Mouse (Mus musculus) monocyte, adult 2 months (primary cell): ENCODE measurements around the gene C87436.
"Not testable (repeated sequence)": the region's sequence is repeated elsewhere in the genome, so short reads cannot be mapped to it uniquely, and the experiment has no call there.

ENCODE experiments used
- DNase-seq, 2 experiments: peaks; one replicate each; pipeline ENCODE4 v3.0.0; 2022; ENCODE audit warnings: low spot score in 2 of 2, low read depth in 1 of 2

The C87436 gene

GRCm38 (mm10) chr6:86480189-86480831 is 42.1 kb downstream of the C87436 start:
- DNase-seq: no peak

- DNase-seq: no peak
These were observed 43.7 kb downstream of the C87436 start for GRCm38 (mm10) chr6:86481871-86482270.

GRCm38 (mm10) chr6:86485943-86486640 is 47.9 kb downstream of the C87436 start:
- DNase-seq: no peak

- DNase-seq: peak; percentile 55 to 67
These were observed 49.4 kb downstream of the C87436 start for GRCm38 (mm10) chr6:86487358-86488148.

- DNase-seq: no peak
These were observed 49.9 kb downstream of the C87436 start for GRCm38 (mm10) chr6:86488149-86488485.

- DNase-seq: peak in 1 of 2 experiments; percentile 14
These were observed 51.8 kb downstream of the C87436 start for GRCm38 (mm10) chr6:86489945-86490344.

- not testable (repeated sequence) for DNase-seq
These were observed 52.2 kb downstream of the C87436 start for GRCm38 (mm10) chr6:86490413-86490812.

- DNase-seq: peak; percentile 21 to 36
These were observed 55.5 kb downstream of the C87436 start for GRCm38 (mm10) chr6:86493469-86494263.

GRCm38 (mm10) chr6:86494767-86495166 is 56.6 kb downstream of the C87436 start:
- no peak for DNase-seq

- DNase-seq: no peak
These were observed 57.5 kb downstream of the C87436 start for GRCm38 (mm10) chr6:86495661-86496060.

GRCm38 (mm10) chr6:86496127-86496526 is 58.0 kb downstream of the C87436 start:
- no peak for DNase-seq

GRCm38 (mm10) chr6:86496585-86496984 is 58.4 kb downstream of the C87436 start:
- no peak for DNase-seq

- no peak for DNase-seq
These were observed 59.1 kb downstream of the C87436 start for GRCm38 (mm10) chr6:86497071-86497815.

- DNase-seq: no peak
These were observed 60.0 kb downstream of the C87436 start for GRCm38 (mm10) chr6:86497942-86498732.

- no peak for DNase-seq
These were observed 61.5 kb downstream of the C87436 start for GRCm38 (mm10) chr6:86499571-86500109.

- no peak for DNase-seq
These were observed 65.3 kb downstream of the C87436 start for GRCm38 (mm10) chr6:86503513-86503912.

GRCm38 (mm10) chr6:86505671-86506070 is 67.5 kb downstream of the C87436 start:
- no peak for DNase-seq

- no peak for DNase-seq
These were observed 68.1 kb downstream of the C87436 start for GRCm38 (mm10) chr6:86506309-86506708.

- no peak for DNase-seq
These were observed 68.9 kb downstream of the C87436 start for GRCm38 (mm10) chr6:86507116-86507515.
